Mouse (Mus musculus) left cerebral cortex, postnatal 25 days (tissue): Measurements from ENCODE around the gene Mterf1b. TPM values are rescaled to one million over a fixed set of nuclear protein-coding genes. Genes with fewer than 3 reads are reported as not detected.

Experiments
- DNase-seq, 2 experiments: peaks; one replicate each; pipeline ENCODE4 v3.0.0; 2022; ENCODE audit warnings: low spot score in 2 of 2, mixed read lengths in 1 of 2
- intact Hi-C: fragments of 180-260 bp; cut with DNase I; formaldehyde crosslinking; loops from one replicate; pipeline ENCODE4 v1.15.1; 2025
- total RNA-seq, 2 experiments: library from RNA; stranded (reverse); gene quantifications; 2 replicates each; pipeline ENCODE4 v1.2.3; 2021

Gene Mterf1b
- total RNA-seq, 2 experiments from 2014 or later, result 5.9 to 6.8 TPM

GRCm38 (mm10) chr5:4232163-4232562, 40.0 kb downstream of the Mterf1b start:
- DNase-seq, result no peak
- intact Hi-C loops, result no loop called here

- intact Hi-C loops, result no loop called here
- peak in 1 of 2 experiments; percentile 74 for DNase-seq
Measured at GRCm38 (mm10) chr5:4234505-4234904, 42.3 kb downstream of the Mterf1b start.

DNA sequence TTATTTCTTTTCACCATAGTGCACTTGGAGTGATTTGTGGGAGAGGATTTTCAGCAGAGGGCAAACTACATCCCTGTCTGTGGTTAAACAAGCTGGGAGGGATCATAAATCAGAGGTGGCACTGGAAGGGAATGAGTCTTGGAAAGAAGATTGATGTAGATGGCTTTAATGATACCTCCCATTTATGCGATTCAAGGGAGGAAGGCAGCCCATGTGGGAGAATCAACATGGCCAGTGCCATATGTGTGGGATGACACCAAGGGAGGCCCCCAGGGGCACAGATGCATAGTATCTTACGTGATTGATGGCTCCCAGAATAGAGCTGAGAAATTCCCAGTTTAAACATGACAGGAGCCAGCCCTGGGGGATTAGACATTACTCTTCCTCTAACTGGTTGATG, 48.0 kb downstream of the Mterf1b start:
- DNase-seq, result no peak
- intact Hi-C loops, result no loop called here

DNA sequence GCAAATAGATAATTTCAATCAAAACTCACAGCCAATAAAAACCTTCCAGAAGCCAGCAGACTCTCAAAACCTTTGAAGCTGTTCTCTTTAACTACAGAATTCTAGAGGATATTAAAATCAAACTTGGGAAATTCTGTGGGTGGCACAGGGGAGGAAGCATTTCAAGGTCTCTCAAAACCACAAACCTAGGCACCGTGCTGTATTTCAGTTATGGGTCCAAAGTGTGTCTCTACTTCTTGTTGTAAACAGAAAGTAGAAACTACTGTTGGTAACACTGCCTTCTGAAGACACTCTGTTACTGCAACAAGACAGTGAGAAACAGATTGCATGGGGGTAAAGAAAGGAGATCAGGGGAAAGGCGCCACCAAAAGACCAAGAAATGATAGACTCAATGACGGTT, 52.8 kb downstream of the Mterf1b start:
- intact Hi-C loops, result no loop called here
- no peak for DNase-seq

DNA sequence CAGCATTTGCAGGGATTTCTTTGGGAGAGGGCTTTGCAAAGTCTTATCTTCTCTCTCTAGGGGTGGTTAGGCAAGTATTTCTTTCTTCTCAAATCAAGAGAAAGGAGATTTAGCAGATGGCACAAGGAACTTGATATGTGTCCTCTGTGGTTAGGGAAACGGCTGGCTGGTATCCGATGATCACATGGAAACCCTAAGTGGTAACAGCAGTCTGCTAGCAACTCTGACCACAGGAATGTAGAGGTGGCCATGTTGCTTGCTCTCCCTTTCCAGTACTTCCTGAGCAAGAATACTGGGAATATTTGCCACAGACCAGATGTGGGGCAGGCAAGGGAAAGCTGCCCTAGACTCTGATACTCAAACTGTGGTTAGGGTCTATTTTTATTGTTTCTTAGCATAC, 53.9 kb downstream of the Mterf1b start:
- intact Hi-C loops, result no loop called here
- DNase-seq, result no peak

Other genes with a start within 250 kb of the Mterf1b start
- 10 to 100 TPM; 52.9 to 54.6 TPM for gene Cyp51, start 87.6 kb upstream of the Mterf1b start, total RNA-seq